ENCODE assay signal across 8 mouse cellular contexts in genomic region chr5:101765390-101765901, GRCm38 (mm10). TPM values are rescaled to one million over a fixed set of nuclear protein-coding genes. Genes with fewer than 3 reads are reported as not detected.
DNase-seq lines count a peak whose midpoint lies in the region; ATAC-seq lines count a peak whose summit lies in the region.

No protein-coding gene starts in this region.

- DNase-seq in urinary bladder, adult 2 months (ENCODE audit: low spot score): peak; percentile 55
- DNase-seq in urinary bladder, postnatal 10 days (ENCODE audit: low spot score): no peak
- peak; percentile 28 for DNase-seq in embryonic facial prominence, embryonic 14.5 days (ENCODE audit: low spot score)
- DNase-seq in kidney, postnatal 10 days: peak; percentile 54
- DNase-seq in urinary bladder, postnatal 14 days (ENCODE audit: low spot score): peak; percentile 37
- DNase-seq in layer of hippocampus, adult 18-20 months (ENCODE audit: low spot score in 2 of 2): no peak

- H3K4me2 ChIP-seq in embryonic facial prominence, embryonic 14.5 days (ENCODE audit: low read depth, low read length): peak overlapping the region; percentile 99
- H3K4me2 ChIP-seq in heart, embryonic 15.5 days: peak overlapping the region; percentile 100

- H3K27ac ChIP-seq in embryonic facial prominence, embryonic 14.5 days (replicated peaks; ENCODE audit: low read depth, low read length): peak overlapping the region; percentile 28; the same call in 1 of the 2 replicates
- H3K27ac ChIP-seq in heart, embryonic 15.5 days: peak overlapping the region; percentile 20; the same call in 1 of the 2 replicates

- 1% methylated on average over 19 of the region's 45 CpGs for WGBS in embryonic facial prominence, embryonic 14.5 days
- WGBS in heart, embryonic 15.5 days: under 1% methylated on average over 44 of the region's 45 CpGs

- H3K4me1 ChIP-seq in embryonic facial prominence, embryonic 14.5 days (ENCODE audit: control insufficient read depth, insufficient read depth, low read length): peaks cover 10% of the 10 kb centered on the region; the same call in 1 of the 2 replicates
- peaks cover 10% of the 10 kb centered on the region for H3K4me1 ChIP-seq in heart, embryonic 15.5 days (replicated peaks)
- H3K4me1 ChIP-seq in megakaryocyte, embryonic 14.5 days: peaks cover 31% of the 10 kb centered on the region

- H3K9ac ChIP-seq in embryonic facial prominence, embryonic 14.5 days (ENCODE audit: low read depth, low read length): peak overlapping the region; percentile 79
- peak overlapping the region; percentile 66 for H3K9ac ChIP-seq in heart, embryonic 15.5 days

- H3K4me3 ChIP-seq in embryonic facial prominence, embryonic 14.5 days (ENCODE audit: low read depth, low read length): peak overlapping the region; percentile 76
- peak overlapping the region; percentile 81 for H3K4me3 ChIP-seq in heart, embryonic 15.5 days
- peak overlapping the region; percentile 96 for H3K4me3 ChIP-seq in megakaryocyte, embryonic 14.5 days (replicated peaks)

- peak; percentile 34 for ATAC-seq in embryonic facial prominence, embryonic 14.5 days (ENCODE audit: low read depth)
- ATAC-seq in heart, embryonic 15.5 days (replicated peaks; ENCODE audit: insufficient number of reproducible peaks, insufficient read depth, low FRiP score, low read depth): peak; percentile 19

- H3K36me3 ChIP-seq in embryonic facial prominence, embryonic 14.5 days (ENCODE audit: control insufficient read depth, insufficient read depth, low read length): no peaks in the 10 kb centered on the region
- no peaks in the 10 kb centered on the region for H3K36me3 ChIP-seq in heart, embryonic 15.5 days
- no peaks in the 10 kb centered on the region for H3K36me3 ChIP-seq in megakaryocyte, embryonic 14.5 days (replicated peaks; ENCODE audit: low read length)

- H3K27me3 ChIP-seq in embryonic facial prominence, embryonic 14.5 days (replicated peaks; ENCODE audit: control insufficient read depth, insufficient read depth, low read length): peaks cover 38% of the 10 kb centered on the region
- peaks cover 71% of the 10 kb centered on the region for H3K27me3 ChIP-seq in heart, embryonic 15.5 days
- peaks cover 84% of the 10 kb centered on the region for H3K27me3 ChIP-seq in megakaryocyte, embryonic 14.5 days (replicated peaks)

- H3K9me3 ChIP-seq in embryonic facial prominence, embryonic 14.5 days (ENCODE audit: control insufficient read depth, low read length): no peaks in the 10 kb centered on the region
- no peaks in the 10 kb centered on the region for H3K9me3 ChIP-seq in heart, embryonic 15.5 days (replicated peaks)
- H3K9me3 ChIP-seq in megakaryocyte, embryonic 14.5 days: peaks cover 9% of the 10 kb centered on the region; the same call in 1 of the 2 replicates

RNA-seq across cellular contexts. Expression of gene Cds1, which starts 0.5 kb away (rescaled TPM):
- polyA plus RNA-seq in urinary bladder, adult 2 months (2012; rRNA removed): 78.8 and 101 TPM in 2 replicates
- polyA plus RNA-seq in embryonic facial prominence, embryonic 14.5 days (2014; fragmentation: Nextera tagmentation; extraction: Ambion mirVana): 9.0 and 10.2 TPM in 2 replicates
- polyA plus RNA-seq in heart, embryonic 15.5 days (2015; fragmentation: Nextera tagmentation; extraction: Ambion mirVana): 0.83 and 5.2 TPM in 2 replicates
- polyA plus RNA-seq in megakaryocyte, embryonic 14.5 days (2012; ENCODE audit: insufficient read depth, low replicate concordance): 0.76 TPM in 1 of 2 replicates, not detected in the other
- 10 to 100 TPM; 66.9 to 72.1 TPM for total RNA-seq in layer of hippocampus, adult 18-20 months (2021)

Comparison
In these comparisons a context has a peak if more than half of its experiments do, and no peak if none do; other contexts are left out.
1. DNase-seq: peak in urinary bladder, adult 2 months (single experiment), embryonic facial prominence, embryonic 14.5 days (single experiment), kidney, postnatal 10 days (single experiment) and urinary bladder, postnatal 14 days (single experiment); none in urinary bladder, postnatal 10 days (single experiment) and layer of hippocampus, adult 18-20 months (0 of 2).
2. Peak in every context shown above with its lines, with median percentiles within 50 percentile points of each other: H3K4me3 ChIP-seq.